Mouse (Mus musculus): ENCODE data around the gene Dpy30.

Gene Dpy30

DNA sequence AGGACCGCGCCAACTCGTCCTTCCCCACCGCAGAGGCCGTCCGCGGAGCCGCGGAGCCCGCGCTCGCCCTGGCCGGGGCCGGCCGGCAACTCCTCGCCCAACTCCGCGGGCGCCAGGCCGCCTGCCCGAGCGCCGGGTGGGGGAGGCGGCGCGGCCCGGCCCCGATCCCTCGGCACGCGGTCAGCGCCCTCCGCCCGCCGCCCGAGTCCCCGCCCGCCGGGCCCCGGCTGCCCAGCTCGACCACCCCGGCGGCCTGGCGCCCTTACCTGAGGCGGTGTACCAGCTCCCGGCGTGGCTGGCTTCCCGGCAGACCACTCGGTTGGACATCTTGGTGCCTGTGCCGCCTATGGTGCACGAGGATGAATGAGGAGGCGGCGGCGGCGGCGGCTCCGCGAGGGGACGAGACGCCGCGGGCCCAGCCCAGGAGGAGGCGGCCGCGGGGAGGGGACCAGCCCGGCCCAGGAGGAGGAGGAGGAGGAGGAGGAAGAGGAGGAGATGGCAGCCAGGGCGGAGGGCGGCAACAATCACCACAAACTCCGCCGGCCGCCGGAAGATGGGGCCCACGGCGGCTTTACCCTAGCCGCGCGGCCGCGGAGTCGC is 29.2 kb downstream of the Dpy30 start:
- DNase-seq: peak; percentile 80 to 83

DNA sequence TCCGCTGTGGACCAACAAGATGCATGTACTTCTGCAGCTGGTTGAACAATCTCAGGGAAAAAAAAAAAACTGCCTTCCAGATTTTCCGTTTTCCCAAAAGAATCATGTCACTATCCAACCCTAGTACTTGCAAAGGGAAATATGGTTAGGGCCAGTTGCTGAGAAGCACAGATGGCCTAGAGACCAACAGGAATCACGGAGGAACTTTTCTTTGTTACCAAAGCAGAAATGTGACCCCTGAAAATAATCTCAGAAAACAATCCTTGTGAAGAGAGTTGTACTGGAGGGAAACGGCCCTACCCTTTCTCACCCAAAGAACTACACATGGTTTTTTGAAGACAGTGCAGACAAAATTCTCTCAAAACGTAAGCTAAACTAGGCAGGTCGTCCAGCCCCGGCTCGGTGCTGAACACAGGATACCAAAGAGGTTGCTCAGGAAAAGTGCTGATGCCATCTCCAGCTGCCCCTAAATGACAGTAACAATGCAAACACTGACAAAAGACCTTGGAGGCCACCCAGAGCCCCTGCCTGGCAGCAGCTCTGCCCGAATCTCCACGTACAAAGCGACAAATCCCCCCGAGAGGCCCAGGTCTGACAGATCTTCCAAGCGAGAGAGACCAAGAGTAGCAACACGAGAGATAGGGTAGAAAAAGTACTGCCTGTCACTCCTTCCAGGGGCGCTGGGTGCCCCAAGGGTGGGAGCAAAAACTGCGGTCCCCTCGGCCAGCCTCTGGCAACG is 29.9 kb downstream of the Dpy30 start:
- no peak for DNase-seq

DNA sequence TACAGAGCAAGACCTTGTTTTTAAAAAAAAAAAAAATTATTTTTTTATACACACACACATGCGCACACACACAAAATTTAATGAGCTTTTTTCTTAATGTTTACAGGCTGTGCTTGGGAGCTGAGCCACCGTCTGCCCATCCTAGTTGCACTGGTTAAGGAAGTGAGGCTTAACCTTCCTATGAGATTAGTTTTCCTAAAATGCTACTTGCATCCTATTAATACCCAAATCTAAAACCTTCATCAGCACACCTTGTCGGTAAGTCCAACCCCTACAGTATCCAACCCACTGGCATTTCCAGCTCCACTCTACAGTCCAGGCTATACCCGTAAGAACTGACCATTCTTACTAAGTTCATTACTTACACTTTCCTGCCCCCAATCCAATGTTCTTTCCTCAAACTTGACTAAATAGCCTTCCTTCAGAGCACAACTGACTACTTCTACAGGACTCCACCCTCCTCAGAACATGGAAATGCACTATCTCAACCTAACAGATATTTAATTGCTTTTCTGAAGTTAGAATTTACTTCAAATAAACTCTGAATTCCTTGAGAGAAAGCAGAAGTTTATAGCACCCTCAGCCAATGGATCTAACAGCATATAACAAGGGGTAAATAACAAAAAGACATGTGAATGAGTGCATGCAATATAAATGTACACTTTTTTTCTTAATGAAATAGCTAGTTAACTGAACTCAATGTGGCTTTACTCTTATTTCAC is 31.9 kb downstream of the Dpy30 start:
- no peak for DNase-seq

DNA sequence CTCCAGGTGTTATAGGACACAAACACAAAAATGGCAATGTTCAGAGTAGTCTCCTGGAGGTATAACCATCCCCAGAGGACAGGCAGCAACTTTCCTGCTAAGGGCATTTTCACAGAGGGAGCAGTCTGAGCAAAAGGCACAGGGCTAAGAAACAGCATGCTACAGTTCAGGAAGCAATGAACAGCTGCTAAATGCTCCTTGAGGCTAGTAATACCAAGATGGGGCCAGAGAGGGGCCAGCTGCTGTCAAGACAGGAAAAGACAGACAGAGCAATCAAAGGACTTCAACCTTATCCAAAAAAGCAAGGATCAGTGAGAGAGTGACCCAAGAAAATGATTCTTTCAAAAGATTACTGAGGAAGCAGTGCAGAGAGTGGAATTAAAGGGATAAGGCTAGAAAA is 32.9 kb downstream of the Dpy30 start:
- no peak for DNase-seq

DNA sequence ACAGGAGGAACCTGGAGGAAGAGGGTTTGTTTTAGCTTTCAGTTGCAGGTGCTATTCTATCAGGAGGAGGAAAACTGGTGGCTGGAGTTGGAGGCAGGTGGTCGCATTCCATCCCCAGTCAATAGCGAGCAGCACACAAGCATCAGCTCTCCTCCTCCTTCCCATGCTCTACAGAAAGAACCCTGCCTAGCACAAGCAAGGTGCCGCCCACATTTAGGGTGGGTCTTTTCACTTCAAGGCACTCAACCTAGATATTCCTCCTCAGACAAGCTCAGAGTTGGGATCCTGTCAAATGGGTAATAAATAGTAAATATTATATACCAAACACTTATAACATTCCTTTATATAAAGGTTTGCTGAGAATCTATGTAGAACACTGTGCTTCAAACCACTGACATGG is 33.5 kb downstream of the Dpy30 start:
- DNase-seq: no peak

DNA sequence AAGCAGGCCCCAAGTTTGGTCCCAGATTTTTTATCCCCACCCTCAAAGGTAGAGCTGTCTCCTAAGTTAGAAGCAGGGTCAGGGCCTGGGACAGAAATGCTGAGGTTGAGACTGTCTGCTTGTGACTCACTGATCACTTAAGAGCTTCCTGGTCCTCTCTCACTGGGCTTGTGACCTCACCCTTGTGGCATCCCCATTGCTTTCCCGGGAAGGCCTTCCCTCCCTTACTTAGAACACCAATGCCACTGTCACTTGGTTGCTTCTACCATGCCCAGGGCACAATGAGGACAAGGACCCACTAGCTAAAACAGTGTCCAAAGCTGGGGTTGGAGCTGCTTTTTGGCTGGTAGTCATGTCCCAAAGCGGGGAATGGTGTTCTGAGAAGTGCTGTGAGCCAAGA is 35.1 kb downstream of the Dpy30 start:
- DNase-seq: no peak

DNA sequence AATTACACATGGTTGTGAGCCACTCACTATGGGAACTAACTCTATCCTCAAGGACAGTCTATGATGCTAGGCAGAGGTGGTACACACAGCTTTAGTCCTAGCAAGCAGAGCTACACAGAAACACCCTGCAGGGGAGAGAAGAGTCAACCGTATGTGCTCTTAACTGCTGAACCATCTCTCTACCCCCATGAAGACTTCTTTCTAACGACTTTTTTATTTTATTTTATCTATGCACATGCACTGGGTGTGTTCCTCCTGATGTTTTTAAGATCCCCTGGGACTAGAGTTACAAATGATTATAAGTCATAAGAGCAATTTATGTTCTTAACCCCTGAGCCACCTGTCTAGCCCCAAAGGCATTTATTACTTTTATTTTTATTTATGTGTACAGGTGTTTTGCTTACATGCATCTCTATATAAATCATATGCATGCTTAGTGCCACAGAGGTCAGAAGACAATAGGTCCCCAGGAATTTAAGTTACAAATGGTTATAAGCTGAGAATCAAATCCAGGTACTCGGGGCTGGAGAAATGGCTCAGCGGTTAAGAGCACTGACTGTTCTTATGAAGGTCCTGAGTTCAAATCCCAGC is 37.5 kb downstream of the Dpy30 start:
- no peak for DNase-seq

DNA sequence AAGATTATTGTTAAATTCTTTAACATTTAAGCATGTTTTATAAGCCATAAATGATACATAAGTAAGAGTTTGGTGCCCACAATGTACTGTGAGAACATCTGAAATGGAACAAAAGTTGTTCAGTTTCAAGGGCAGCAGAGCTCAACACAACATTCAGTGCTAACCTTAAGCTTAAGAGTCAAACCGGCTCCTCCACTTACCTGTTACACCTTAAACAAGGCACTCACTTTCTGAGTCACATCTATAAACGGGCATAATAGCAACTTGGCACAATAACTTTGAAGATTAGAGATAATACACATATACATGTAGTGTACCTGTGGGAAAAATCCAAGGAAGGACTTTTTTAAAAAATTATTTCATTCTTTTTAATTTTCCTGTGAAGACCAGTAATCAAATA is 38.0 kb downstream of the Dpy30 start:
- no peak for DNase-seq

DNA sequence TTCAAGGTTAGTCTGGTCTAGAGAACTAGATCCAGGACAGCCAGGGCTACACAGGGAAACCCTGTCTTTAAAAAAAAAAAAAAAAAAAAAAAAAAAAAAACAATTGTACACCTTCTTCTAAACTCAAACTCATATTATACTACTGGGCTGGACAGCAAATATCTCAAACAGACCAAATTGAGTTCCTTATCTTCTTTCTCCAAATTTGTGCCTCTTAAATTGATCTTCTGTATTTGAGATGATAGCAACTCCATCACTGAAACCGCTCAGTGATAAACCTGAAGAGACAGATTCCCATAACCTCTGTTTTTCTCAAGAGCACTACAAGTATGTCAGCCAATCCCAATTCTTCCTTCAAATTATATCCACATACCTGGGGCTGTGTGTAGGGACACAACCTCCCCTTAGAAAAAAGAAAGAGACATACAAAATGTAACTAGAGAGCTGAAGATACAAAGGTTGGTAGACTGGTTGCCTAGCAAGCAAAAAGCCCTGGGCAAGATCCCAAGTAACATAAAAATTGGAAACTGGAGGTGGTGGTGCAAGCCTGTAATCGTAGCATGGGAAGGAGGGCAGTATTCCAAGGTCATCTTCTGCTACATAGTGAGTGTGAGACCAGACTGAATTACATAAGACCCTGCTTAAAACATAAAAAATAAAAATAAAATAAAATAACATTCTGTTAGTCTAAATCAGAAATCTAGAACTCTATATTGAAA is 39.2 kb downstream of the Dpy30 start:
- no peak for DNase-seq

DNA sequence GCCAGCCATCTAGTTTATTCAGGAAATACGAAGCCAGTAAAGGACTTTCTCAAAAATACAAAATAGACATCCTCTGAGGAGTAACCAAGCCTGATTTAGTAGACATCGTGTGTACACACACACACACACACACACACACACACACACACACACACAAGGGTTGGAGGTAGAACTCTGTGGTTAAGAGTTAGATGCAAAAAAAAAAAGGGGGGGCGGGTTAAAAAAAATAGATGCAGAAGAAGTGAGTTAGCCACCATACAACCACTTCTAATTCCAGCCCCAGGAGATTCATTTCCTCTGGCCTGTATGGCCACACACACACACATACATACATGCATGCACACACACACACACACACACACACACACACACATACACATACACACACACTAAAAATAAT is 41.7 kb downstream of the Dpy30 start:
- DNase-seq: no peak

DNA sequence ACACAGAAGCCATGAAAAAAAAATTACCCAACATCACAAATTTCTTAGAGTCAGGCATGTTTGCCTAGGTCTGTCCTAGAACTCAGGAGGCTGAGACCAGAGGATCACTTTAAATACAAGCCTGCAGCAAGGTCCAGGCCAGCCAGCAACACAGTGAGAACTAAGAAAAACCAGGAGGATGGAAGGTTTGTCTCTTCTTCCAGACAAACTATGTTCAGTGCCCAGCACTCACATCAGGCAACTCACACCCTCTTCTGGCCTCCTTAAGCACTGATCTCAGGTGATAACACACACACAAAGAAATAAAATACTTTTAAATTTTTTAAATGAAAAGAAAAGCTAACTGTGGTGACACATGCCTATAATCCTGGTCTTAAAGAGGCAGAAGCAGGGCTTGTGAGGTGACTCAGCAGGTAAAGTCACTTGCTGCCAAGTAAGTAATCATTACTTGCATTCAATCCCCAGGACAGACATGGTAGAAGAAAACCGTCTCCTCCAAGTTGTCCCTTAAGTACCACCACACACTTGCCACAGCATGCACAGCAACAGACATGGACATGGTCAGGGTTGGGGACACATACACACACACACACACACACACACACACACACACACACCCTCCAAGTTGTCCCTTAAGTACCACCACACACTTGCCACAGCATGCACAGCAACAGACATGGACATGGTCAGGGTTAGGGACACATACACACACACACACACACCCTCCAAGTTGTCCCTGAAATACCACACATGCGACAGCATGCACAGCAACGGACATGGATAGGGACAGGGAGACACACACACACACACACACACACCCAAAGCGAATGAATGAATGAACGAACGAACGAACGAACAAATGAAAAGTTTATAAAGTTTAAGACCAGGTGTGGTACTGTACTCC is 44.5 kb downstream of the Dpy30 start:
- no peak for DNase-seq

DNA sequence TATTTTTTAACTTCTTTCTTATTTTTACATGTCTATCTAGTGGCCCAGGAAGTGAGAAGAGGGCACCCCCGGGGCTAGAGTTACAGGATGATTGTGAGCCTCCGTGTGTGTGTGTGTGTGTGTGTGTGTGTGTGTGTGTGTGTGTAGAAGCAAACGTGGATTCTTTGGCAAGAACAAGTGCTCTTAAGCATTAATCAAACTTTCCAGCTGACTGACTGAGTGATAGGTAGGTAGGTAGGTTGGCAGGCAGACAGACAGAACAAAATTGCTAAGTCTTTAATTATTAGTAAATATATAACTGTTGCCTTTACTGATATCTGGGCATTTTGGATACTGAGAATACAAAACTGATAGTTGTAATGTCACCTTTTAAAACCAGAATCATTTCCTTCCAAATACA is 49.3 kb downstream of the Dpy30 start:
- no peak for DNase-seq

DNA sequence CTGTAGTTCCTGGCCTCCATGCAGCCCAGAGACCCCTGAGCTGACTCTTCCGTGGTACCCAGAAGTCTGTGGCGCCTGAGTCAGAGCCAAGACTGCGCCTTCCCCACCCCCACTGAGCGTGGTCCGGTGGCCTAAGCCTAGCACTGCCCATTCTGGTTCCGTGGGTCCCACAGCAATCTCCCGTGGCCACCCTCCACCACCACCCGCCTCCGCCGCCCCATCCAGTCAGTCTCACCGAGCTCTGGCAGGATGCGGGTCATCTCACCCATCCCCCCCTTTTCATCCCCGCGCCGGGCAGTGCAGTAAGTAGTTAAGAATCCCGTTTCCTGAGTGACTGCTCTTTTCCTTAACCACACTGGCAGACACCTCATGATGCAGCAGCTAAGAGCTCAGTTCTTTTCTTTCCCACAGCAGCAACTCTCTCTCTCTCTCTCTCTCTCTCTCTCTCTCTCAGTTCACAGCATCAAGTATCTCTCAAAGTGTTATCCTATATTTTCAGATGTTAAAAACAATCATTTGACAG is 51.0 kb downstream of the Dpy30 start:
- DNase-seq: no peak

DNA sequence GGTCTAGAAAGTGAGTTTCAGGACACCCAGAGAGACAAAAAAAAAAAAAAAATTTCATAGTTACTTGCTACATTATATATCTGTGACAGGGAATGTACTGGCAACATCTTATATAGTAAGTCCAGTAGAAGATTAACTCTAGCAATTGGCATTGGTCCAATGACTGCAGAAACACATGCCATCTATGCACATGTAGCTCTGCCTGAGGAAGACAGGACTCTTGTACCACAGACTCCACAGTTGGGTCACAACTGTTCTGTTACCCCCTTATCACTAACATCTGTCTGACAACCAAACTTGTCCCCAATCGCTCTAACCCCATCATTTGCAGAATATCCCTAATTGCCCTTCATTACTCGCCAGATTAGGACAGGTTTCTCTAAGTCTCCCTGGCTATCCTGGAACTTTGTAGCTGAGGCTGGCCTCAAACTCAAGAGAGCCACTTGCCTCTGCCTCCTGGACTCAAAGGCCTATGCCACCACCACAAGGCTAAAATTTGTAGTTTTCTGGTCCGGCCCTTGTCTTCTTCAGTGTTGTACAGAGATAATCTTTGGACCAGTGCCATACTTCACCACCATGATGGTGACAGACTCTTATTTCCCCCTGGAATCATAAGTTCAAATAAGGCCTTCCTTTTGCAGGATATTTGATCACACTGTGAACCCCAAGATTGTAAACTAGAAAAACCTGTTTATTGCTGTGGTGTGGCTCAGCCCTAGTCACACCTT is 52.0 kb downstream of the Dpy30 start:
- no peak for DNase-seq

DNA sequence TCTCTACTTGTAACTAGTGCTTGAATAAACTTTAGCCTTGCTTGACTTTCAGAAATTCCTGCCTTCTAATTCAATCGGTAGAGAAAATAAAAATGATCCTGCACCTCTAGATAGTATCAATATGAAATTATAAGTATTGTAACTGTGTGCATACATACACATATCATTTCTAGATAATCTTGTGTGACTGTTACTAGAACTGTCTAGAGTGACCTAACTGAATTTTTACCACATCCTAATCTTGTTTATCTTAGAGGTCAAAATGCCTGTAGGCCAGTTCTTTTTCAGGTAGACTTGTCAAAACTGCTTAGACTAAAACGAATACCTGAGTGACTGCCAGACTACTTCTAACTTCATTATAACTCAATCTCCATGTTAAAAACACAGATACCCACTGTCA is 53.5 kb downstream of the Dpy30 start:
- DNase-seq: no peak

DNA sequence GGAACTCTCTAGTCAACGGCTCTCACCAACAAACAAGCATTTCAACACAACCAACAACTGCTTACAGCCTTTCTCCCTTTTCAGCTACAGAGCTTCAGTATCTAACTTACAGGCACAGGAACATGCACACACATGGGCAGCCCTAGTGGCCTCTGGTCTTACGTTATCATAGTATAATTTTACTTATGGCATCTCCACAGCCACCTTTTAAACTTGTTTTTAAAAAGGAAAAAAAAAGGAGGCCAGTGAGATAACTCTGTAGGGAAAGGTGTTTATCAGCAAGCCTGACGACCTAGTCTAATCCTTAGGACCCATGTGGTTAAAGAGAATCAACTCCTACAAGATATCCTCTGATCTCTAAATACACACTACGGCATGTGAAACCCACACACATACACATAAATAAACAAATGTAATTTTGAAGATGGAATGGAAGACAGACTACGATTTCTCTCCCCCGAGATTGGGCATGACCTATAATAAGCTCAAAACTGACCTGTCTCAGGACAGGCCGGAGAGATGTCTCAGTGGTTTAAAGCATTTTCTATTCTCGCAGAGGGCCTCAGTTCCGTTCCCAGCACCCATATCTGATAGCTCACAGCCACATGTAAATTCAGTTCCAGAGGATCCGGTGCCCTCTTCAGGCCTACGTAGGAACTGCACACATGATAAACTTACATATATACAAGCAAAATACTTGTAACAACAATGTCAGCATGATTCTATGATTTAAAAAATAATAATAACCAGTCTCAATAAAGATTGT is 56.1 kb downstream of the Dpy30 start:
- DNase-seq: no peak

DNA sequence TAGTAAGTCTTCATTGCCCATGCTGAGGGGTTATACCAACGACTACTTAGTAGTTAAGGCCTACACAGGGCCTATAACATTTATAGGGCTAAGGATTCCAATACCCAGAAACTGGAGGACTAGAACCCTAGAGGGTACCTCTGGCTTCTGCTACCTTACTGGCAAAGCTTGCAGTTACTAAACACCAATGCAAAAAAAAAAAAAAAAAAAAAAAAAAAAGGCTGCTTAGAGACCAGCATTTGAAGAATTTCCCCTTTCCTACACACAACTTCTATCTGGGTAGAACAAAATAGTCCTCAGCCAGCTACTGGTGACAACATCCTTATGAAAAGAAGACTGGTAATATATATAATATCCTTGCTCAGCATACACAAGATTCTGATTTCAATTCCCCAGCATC is 58.1 kb downstream of the Dpy30 start:
- DNase-seq: no peak

DNA sequence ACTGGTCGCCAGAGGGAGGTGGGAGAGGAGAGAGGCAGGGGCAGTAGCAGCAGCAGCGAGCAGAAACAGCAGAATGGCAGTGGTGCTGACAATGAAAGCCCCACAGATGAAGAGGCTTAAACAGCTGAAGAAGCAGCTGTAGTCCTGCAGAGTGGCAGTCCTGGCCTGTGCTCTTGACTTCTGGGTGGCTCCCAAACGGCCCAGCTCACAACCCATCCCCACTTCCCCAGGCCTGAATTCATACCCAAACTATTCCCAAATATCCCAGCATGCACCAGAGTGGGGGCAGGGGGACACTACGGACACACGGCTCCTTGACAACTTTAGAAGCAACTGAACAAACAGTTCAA is 58.6 kb downstream of the Dpy30 start:
- peak in 1 of 2 experiments; percentile 9 for DNase-seq

DNA sequence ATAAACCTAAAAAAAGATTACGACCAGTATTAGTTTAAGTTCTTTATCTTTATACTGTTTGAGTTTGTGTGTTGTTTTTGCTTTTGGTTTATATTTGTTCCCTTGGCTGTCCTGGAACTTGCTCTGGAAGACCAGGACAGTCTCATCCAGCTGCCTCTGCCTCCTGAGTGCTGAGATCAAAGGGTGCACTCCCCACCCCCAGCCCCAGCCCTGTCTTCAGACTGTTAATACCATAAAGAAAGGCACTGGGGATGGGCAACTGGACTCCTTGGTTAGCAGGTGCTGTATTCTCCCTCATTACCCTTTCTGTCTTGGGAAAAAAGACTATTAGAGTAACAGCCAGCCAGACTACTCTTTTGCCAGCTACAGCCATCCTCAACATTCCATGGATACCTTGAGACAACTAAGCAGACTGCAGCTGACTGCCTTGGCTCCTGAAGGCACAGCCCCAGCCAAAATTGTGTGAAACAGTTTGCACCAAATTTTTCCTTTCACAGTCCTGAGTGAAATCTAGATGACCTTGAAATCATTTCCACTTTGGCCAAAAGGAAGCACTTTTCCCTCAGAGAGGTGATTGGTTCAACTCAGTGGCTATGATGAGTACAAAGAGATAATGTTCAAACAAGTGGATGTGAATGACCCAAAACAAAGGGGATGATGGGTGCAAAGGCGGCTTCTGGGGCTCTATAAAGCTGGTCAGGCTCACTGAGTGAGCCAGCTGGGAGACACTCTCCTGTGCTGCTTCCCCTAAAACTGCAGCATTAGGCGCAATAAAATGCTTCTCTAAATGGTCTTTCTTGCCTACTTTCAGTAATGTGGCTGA is 59.2 kb downstream of the Dpy30 start:
- DNase-seq: peak in 1 of 2 experiments; percentile 15
